Mouse (Mus musculus): ENCODE measurements around the gene Hist1h3e. TPM values are rescaled to one million over a fixed set of nuclear protein-coding genes. Genes with fewer than 3 reads are reported as not detected.
"Not testable (repeated sequence)": the region's sequence is repeated elsewhere in the genome, so short reads cannot be mapped to it uniquely, and the experiment has no call there.

The Hist1h3e gene
- polyA plus RNA-seq, 2 experiments: 7.0 to 36.1 TPM

DNA sequence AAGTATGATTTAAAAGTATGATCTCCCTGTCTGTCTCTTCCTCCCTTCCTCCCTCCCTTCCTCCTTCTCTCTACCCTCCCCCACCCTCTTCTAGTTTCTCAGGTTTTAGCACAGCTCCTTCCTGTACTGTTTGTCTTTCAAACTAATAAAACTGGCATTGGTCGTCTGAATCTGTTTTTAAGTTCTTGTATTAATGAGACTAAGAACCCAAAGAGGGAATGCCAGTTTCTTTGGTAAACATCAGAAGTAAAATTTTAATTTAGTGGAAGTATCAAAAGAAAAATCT is 24.7 kb upstream of the Hist1h3e start:
- WGBS: 0% methylated on average over 1 of the region's 1 CpGs
- no peaks in the 10 kb centered on the region for H3K27me3 ChIP-seq (ENCODE audit: control insufficient read depth, insufficient read depth, low read length)
- peak overlapping the region; percentile 80 for H3K4me2 ChIP-seq (replicated peaks; ENCODE audit: low read depth, low read length, severe bottlenecking)
- H3K9me3 ChIP-seq (ENCODE audit: control insufficient read depth, low read length): no peaks in the 10 kb centered on the region
- TF ChIP-seq POLR2A (IDR thresholded peaks at IDR 0.05; ENCODE audit: borderline replicate concordance, extremely low read depth, insufficient read depth, insufficient read length): no peak
- H3K9ac ChIP-seq (ENCODE audit: low read depth, low read length, severe bottlenecking): peak overlapping the region; percentile 50
- DNase-seq (ENCODE audit: low spot score) (no peak), ATAC-seq (ENCODE audit: low FRiP score, low read depth) (no peak)
- H3K4me3 ChIP-seq (replicated peaks; ENCODE audit: low read length): peak overlapping the region; percentile 45
- H3K4me1 ChIP-seq (ENCODE audit: control insufficient read depth, insufficient read depth, low read length): peaks cover 20% of the 10 kb centered on the region
- no peaks in the 10 kb centered on the region for H3K36me3 ChIP-seq (ENCODE audit: control insufficient read depth, insufficient read depth, low read length)
- H3K27ac ChIP-seq (replicated peaks; ENCODE audit: low read depth, low read length): peak overlapping the region; percentile 90

DNA sequence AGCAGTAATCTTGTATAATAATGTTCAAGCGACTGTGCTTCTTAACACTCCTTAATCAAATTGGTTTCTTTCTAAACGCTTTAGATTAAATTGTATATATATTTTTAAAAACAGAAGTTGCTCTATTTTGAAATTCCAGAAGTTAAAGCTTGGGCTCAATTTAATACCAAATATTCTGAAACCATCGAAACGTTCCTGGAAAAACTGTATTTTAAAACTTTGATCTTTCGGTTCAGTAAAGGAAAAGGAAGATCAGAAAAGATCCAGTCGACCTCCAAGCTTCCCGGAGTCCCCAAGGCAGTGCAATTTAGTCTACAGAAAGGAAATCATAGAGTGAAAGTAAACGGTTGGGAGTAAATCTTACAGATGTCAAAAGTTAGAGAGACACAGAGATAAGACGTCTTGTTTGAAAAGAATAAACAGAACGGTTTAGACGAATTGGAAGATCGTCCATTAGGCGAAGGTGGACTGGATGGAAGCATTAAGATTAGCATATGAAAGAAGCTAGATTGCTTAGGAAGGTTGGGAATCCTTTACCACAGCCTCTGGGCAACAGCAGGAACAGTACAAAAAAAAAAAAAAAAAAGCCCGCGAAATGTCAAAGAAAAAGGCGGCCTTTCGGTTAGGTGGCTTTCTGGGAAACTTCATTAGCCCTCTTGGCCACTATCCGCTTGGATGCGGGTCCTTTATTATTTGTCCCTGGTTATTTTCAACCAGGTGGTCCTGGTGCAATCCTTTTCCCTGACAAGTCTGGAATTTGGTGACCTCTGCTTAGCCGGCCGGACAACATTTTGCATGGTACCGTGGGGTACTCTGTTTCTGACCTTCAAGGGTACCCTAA is 24.1 kb upstream of the Hist1h3e start:
- TF ChIP-seq POLR2A (IDR thresholded peaks at IDR 0.05; ENCODE audit: borderline replicate concordance, extremely low read depth, insufficient read depth, insufficient read length): no peak
- peak overlapping the region; percentile 94 for H3K27ac ChIP-seq (replicated peaks; ENCODE audit: low read depth, low read length)
- peak overlapping the region; percentile 45 for H3K4me3 ChIP-seq (replicated peaks; ENCODE audit: low read length)
- peak overlapping the region; percentile 50 for H3K9ac ChIP-seq (ENCODE audit: low read depth, low read length, severe bottlenecking)
- WGBS: 1% methylated on average over 20 of the region's 22 CpGs
- no peak for DNase-seq (ENCODE audit: low spot score)
- ATAC-seq (ENCODE audit: low FRiP score, low read depth): no peak
- H3K4me1 ChIP-seq (ENCODE audit: control insufficient read depth, insufficient read depth, low read length): peaks cover 21% of the 10 kb centered on the region
- no peaks in the 10 kb centered on the region for H3K27me3 ChIP-seq (ENCODE audit: control insufficient read depth, insufficient read depth, low read length)
- H3K9me3 ChIP-seq (ENCODE audit: control insufficient read depth, low read length): no peaks in the 10 kb centered on the region
- peak overlapping the region; percentile 80 for H3K4me2 ChIP-seq (replicated peaks; ENCODE audit: low read depth, low read length, severe bottlenecking)
- H3K36me3 ChIP-seq (ENCODE audit: control insufficient read depth, insufficient read depth, low read length): no peaks in the 10 kb centered on the region

DNA sequence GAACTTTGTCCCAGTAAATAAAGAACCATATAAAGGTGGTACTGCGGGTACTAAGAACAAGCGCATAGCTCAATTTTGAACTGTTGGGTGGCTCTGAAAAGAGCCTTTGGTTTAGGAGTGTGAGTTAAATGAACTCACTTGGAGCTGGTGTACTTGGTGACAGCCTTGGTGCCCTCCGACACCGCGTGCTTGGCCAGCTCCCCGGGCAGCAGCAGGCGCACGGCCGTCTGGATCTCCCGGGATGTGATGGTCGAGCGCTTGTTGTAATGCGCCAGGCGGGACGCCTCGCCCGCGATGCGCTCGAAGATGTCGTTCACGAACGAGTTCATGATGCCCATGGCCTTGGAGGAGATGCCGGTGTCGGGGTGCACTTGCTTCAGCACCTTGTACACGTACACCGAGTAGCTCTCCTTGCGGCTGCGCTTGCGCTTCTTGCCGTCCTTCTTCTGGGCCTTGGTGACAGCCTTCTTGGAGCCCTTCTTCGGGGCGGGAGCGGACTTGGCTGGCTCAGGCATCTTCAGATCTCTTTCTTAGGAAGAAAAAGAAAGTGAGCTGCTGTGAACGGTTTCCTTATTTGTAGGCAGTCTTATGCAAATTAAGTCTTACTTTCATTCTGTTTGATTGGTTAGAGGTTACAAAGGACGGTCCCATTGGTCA is 23.4 kb upstream of the Hist1h3e start:
- H3K4me1 ChIP-seq (ENCODE audit: control insufficient read depth, insufficient read depth, low read length): peaks cover 25% of the 10 kb centered on the region
- peak overlapping the region; percentile 94 for H3K27ac ChIP-seq (replicated peaks; ENCODE audit: low read depth, low read length)
- peak; percentile 96; the same call in 1 of the 2 replicates for TF ChIP-seq POLR2A (IDR thresholded peaks at IDR 0.05; ENCODE audit: borderline replicate concordance, extremely low read depth, insufficient read depth, insufficient read length)
- H3K4me2 ChIP-seq (replicated peaks; ENCODE audit: low read depth, low read length, severe bottlenecking): peak overlapping the region; percentile 80
- H3K9me3 ChIP-seq (ENCODE audit: control insufficient read depth, low read length); H3K36me3 ChIP-seq (ENCODE audit: control insufficient read depth, insufficient read depth, low read length); H3K27me3 ChIP-seq (ENCODE audit: control insufficient read depth, insufficient read depth, low read length): not testable (repeated sequence)
- peak; percentile 85 for ATAC-seq (ENCODE audit: low FRiP score, low read depth)
- peak overlapping the region; percentile 45 for H3K4me3 ChIP-seq (replicated peaks; ENCODE audit: low read length)
- DNase-seq (ENCODE audit: low spot score): peak; percentile 95
- H3K9ac ChIP-seq (ENCODE audit: low read depth, low read length, severe bottlenecking): peak overlapping the region; percentile 67
- under 1% methylated on average over 22 of the region's 36 CpGs for WGBS

DNA sequence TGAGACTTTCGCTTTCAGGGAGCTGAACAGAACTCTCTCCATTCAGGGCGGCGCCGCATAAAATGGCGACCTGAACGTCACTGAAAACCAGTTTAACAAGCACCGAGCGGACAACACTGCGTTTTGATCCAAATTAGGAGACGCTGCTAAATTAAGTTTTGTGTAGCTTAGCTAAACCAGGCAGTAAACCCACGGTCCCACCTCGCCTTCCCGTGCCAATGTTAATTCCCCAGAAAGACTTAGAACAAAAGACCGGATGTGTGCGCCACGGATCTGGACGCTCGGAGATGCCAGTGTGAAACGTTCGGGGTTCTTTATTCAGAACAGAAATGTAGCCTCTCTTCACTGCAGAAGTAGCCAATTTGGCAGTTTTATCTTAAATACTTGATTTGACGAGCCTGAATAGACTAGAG is 22.9 kb upstream of the Hist1h3e start:
- no peaks in the 10 kb centered on the region for H3K9me3 ChIP-seq (ENCODE audit: control insufficient read depth, low read length)
- WGBS: under 1% methylated on average over 21 of the region's 21 CpGs
- H3K36me3 ChIP-seq (ENCODE audit: control insufficient read depth, insufficient read depth, low read length): no peaks in the 10 kb centered on the region
- H3K4me3 ChIP-seq (replicated peaks; ENCODE audit: low read length): peak overlapping the region; percentile 45
- no peaks in the 10 kb centered on the region for H3K27me3 ChIP-seq (ENCODE audit: control insufficient read depth, insufficient read depth, low read length)
- peaks cover 25% of the 10 kb centered on the region for H3K4me1 ChIP-seq (ENCODE audit: control insufficient read depth, insufficient read depth, low read length)
- peak; percentile 88; the same call in 1 of the 2 replicates for TF ChIP-seq POLR2A (IDR thresholded peaks at IDR 0.05; ENCODE audit: borderline replicate concordance, extremely low read depth, insufficient read depth, insufficient read length)
- DNase-seq (ENCODE audit: low spot score) (peak; percentile 78), ATAC-seq (ENCODE audit: low FRiP score, low read depth) (no peak)
- peak overlapping the region; percentile 67 for H3K9ac ChIP-seq (ENCODE audit: low read depth, low read length, severe bottlenecking)
- H3K27ac ChIP-seq (replicated peaks; ENCODE audit: low read depth, low read length): peak overlapping the region; percentile 94
- H3K4me2 ChIP-seq (replicated peaks; ENCODE audit: low read depth, low read length, severe bottlenecking): peak overlapping the region; percentile 80

DNA sequence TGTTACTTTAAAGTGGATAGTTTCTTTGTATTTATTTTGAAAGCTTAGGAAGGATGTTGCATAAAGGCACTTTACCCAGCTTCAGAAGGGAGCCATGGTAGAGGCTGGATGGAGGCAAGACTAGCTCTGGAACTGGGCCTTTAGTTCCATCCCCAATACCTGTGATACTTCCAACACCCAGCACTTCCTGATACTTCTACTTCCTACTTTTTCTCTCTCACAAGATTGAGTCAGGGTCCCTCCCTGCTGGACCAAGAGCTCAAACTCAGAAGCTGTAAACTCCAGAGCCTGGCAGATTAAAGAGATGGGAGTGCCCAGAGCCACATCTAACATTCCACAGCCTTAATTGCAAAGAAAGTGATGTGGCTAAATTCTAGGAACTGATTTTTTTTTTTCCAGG is 22.2 kb upstream of the Hist1h3e start:
- Histone ChIP-seq H3K9ac (ENCODE audit: low read depth, low read length, severe bottlenecking) (peak overlapping the region; percentile 67), H3K4me3 (replicated peaks; ENCODE audit: low read length) (peak overlapping the region; percentile 45)

More for the DNA sequence above, 22.2 kb upstream of the Hist1h3e start:
- ATAC-seq (ENCODE audit: low FRiP score, low read depth) (no peak), DNase-seq (ENCODE audit: low spot score) (no peak)
- Histone ChIP-seq H3K36me3 (ENCODE audit: control insufficient read depth, insufficient read depth, low read length) (no peaks in the 10 kb centered on the region), H3K9me3 (ENCODE audit: control insufficient read depth, low read length) (no peaks in the 10 kb centered on the region), H3K4me2 (replicated peaks; ENCODE audit: low read depth, low read length, severe bottlenecking) (peak overlapping the region; percentile 80), H3K27ac (replicated peaks; ENCODE audit: low read depth, low read length) (peak overlapping the region; percentile 94), H3K4me1 (ENCODE audit: control insufficient read depth, insufficient read depth, low read length) (peaks cover 25% of the 10 kb centered on the region), H3K27me3 (ENCODE audit: control insufficient read depth, insufficient read depth, low read length) (no peaks in the 10 kb centered on the region)
- no peak for TF ChIP-seq POLR2A (IDR thresholded peaks at IDR 0.05; ENCODE audit: borderline replicate concordance, extremely low read depth, insufficient read depth, insufficient read length)
